Mouse (Mus musculus) neural tube, embryonic 11.5 days (tissue): ENCODE data around the gene Ankrd55. TPM values are rescaled to one million over a fixed set of nuclear protein-coding genes. Genes with fewer than 3 reads are reported as not detected.

Experiments
- ATAC-seq: fragments of 200-750 bp; cut with Nextera tagmentation; 2 replicates; pipeline ENCODE4 v1.8.0; 2017; ENCODE audit warnings: moderate number of reproducible peaks, mild to moderate bottlenecking, moderate TSS enrichment, moderate library complexity; ENCODE audit not compliant: insufficient read depth, low FRiP score, low TSS enrichment
- DNase-seq: peaks from one replicate; pipeline ENCODE4 v3.0.0-alpha.2; 2015; ENCODE audit warnings: low spot score
- H3K27ac ChIP-seq: fragments of 300-500 bp; sonication (generic); 2 replicates; pipeline ENCODE4 v1.5.1; 2014; ENCODE audit warnings: low read depth, mild to moderate bottlenecking, low read length
- H3K27me3 ChIP-seq: fragments of 300-500 bp; sonication (generic); 2 replicates; pipeline ENCODE4 v1.6.1; 2014; ENCODE audit warnings: mild to moderate bottlenecking, low read length, mixed read lengths; ENCODE audit not compliant: control insufficient read depth, insufficient read depth
- H3K36me3 ChIP-seq: fragments of 300-500 bp; sonication (generic); 2 replicates; pipeline ENCODE4 v1.6.1; 2014; ENCODE audit warnings: mild to moderate bottlenecking, low read length, moderate library complexity, mixed read lengths; ENCODE audit not compliant: control insufficient read depth, insufficient read depth
- H3K4me1 ChIP-seq: fragments of 300-500 bp; sonication (generic); 2 replicates; pipeline ENCODE4 v1.6.1; 2014; ENCODE audit warnings: low read length, mixed read lengths; ENCODE audit not compliant: control insufficient read depth, insufficient read depth
- H3K4me2 ChIP-seq: fragments of 300-500 bp; sonication (generic); 2 replicates; pipeline ENCODE4 v1.6.1; 2014; ENCODE audit warnings: low read depth, mild to moderate bottlenecking, moderate library complexity
- H3K4me3 ChIP-seq: fragments of 300-500 bp; sonication (generic); 2 replicates; pipeline ENCODE4 v1.5.1; 2014; ENCODE audit warnings: low read depth, low read length
- H3K9ac ChIP-seq: fragments of 300-500 bp; sonication (generic); 2 replicates; pipeline ENCODE4 v1.6.1; 2014; ENCODE audit warnings: mild to moderate bottlenecking, low read length
- H3K9me3 ChIP-seq: fragments of 300-500 bp; sonication (generic); 2 replicates; pipeline ENCODE4 v1.6.1; 2016; ENCODE audit warnings: low read length; ENCODE audit not compliant: control insufficient read depth
- WGBS: fragments of 180-500 bp; shearing (Covaris S2); extraction: QIAGEN DNeasy Blood & Tissue Kit; methylation state at CpG from one replicate; pipeline ENCODE4 v1.1.7; 2014; 5-methylcytosine and 5-hydroxymethylcytosine counted together
- polyA plus RNA-seq: library from polyadenylated mRNA; unstranded; fragments of >200 nt; fragmentation: Nextera tagmentation; extraction: Ambion mirVana; gene quantifications from 2 replicates; pipeline ENCODE4 v1.2.1, GENCODE M21; 2014

Ankrd55 gene
- polyA plus RNA-seq, 1 experiment from 2014 or later = 2.0 TPM

DNA sequence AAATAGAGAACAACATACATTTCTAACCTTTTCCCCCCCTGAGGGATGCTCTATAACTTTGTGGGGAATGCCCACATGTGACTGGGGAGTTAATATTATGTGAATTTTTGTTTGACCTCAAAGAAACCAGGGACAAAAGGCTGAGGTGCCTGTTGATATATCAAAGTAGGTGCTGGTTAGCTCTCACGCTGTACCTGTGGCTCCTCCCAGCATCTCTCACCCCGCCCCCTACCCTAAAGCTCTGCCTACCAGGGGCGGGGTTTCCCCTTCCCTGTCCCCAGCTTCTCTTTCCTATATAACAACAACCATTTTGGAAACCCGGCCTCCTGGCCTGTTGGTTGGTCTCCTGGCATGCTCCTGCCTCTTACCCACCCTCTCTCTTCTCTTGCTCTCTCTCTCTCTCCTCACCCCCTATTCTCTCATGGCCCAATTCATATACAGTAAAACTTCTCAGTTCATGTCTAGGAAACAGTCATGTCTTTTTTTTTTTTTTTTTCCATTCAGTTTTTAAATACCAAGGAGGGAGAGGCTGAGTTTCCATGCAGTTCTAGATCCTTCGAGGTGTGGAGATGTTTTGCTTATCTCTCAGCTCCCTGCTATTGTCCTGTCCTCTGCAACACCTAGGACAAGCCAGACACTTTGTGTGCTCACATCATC is 54.8 kb downstream of the Ankrd55 start:
- ATAC-seq (no peak), DNase-seq (no peak)
- WGBS = 61% methylated on average over 5 of the region's 5 CpGs

DNA sequence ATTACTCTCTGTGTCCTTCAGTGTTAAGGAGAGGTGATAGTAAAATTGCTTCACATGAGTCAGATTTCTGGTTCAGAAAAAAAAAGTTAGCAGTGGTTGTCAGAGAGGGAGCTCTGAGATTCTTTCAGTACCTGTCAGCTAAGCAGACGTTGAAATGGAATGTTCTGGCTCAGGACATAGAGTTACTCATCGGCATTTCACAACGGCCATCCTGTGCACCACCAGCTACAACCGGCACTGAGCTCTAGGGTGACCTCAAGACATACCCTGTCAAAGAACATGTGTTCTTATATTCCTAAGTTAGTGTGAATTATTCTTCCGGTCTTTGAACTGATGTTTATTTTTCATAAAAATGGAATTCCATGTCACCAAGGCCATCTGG is 55.4 kb downstream of the Ankrd55 start:
- Histone ChIP-seq H3K9me3 (no peaks in the 10 kb centered on the region), H3K27me3 (no peaks in the 10 kb centered on the region), H3K4me2 (no peak overlapping the region), H3K4me3 (no peak overlapping the region), H3K36me3 (no peaks in the 10 kb centered on the region), H3K9ac (no peak overlapping the region), H3K4me1 (no peaks in the 10 kb centered on the region), H3K27ac (no peak overlapping the region)
- DNase-seq (no peak), ATAC-seq (no peak)
- 90% methylated on average over 5 of the region's 5 CpGs for WGBS

More for the DNA sequence above, 54.8 kb downstream of the Ankrd55 start:
- H3K9me3 ChIP-seq = no peaks in the 10 kb centered on the region
- no peak overlapping the region for H3K27ac ChIP-seq
- H3K4me3 ChIP-seq = no peak overlapping the region
- H3K27me3 ChIP-seq = no peaks in the 10 kb centered on the region
- H3K36me3 ChIP-seq = no peaks in the 10 kb centered on the region
- H3K4me1 ChIP-seq = no peaks in the 10 kb centered on the region
- H3K9ac ChIP-seq = no peak overlapping the region
- no peak overlapping the region for H3K4me2 ChIP-seq

- no peaks in the 10 kb centered on the region for H3K27me3 ChIP-seq
- H3K36me3 ChIP-seq = no peaks in the 10 kb centered on the region
- DNase-seq (no peak), ATAC-seq (no peak)
- WGBS = 81% methylated on average over 8 of the region's 8 CpGs
- H3K27ac ChIP-seq = no peak overlapping the region
- no peak overlapping the region for H3K9ac ChIP-seq
- H3K9me3 ChIP-seq = no peaks in the 10 kb centered on the region
- H3K4me1 ChIP-seq = no peaks in the 10 kb centered on the region
- no peak overlapping the region for H3K4me3 ChIP-seq
- H3K4me2 ChIP-seq = no peak overlapping the region
Observed at GRCm38 (mm10) chr13:112344270-112344864, 56.1 kb downstream of the Ankrd55 start.

DNA sequence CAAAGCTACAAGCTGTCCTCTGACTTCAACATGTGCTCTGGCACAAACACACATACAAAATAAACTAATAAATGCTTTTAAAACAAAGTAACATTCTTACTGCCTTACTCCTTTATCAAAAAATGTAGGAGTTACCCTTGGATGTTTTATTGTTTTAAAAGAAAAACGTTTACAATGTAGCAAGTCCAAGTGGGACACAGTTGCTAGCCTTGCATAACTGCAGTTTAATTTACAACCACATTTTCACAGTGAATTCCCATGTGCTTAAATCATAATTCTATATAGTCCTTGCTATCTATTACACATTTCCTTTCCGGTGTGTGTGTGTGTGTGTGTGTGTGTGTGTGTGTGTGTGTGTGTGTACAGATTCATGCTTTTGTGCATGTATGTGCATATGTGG is 57.3 kb downstream of the Ankrd55 start:
- Histone ChIP-seq H3K27me3 (no peaks in the 10 kb centered on the region), H3K4me1 (no peaks in the 10 kb centered on the region), H3K9ac (no peak overlapping the region), H3K36me3 (no peaks in the 10 kb centered on the region), H3K27ac (no peak overlapping the region), H3K9me3 (no peaks in the 10 kb centered on the region), H3K4me2 (no peak overlapping the region), H3K4me3 (no peak overlapping the region)
- DNase-seq (no peak), ATAC-seq (no peak)
- 65% methylated on average over 2 of the region's 2 CpGs for WGBS

DNA sequence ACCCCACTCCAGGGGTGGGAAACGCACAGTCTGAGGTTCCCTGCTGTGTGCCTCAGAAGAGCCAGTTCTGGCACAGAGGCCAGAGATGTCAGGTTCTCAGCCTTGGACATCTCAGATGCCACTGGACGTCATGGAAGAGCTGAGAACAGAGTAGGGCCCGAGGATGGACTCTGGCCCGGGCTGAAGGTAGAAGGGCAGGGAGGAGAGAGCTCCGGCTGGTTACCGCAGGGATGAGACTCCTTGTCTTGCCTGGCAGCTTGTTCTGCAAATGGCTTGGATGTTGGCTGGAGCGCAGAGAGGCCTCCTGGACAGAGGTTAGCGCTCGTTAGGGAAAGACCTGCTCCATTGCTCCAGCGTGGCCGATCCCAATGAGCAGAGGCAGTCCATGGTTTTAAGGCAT is 57.8 kb downstream of the Ankrd55 start:
- Histone ChIP-seq H3K4me2 (no peak overlapping the region), H3K36me3 (no peaks in the 10 kb centered on the region), H3K27me3 (no peaks in the 10 kb centered on the region), H3K9ac (no peak overlapping the region), H3K4me1 (no peaks in the 10 kb centered on the region), H3K27ac (peak overlapping the region; percentile 4; the same call in 1 of the 2 replicates), H3K9me3 (no peaks in the 10 kb centered on the region), H3K4me3 (no peak overlapping the region)
- DNase-seq (no peak), ATAC-seq (no peak)
- WGBS = 71% methylated on average over 11 of the region's 11 CpGs

DNA sequence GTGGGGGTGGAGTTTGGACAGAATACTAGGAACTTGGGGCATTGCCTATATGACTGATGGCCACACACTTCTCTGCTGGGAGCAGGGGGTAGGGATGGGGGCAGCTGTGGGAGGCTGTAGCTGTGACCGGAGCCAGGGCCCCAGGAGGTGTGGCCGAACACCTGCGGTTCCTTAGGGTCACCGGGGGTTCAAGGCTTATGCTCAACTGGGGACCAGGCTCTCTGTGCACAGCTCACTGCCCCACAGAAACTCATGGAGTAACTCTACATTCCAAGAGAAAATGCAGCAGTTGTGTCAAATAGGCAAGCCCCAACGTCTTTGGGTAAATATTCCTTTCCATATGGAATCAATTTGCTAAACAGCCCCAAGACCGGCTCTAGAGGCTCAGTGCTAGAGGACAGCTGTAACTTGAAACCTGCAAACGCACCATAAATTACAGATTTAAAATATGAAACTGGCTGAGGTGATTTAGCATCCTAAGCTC is 58.5 kb downstream of the Ankrd55 start:
- WGBS = 35% methylated on average over 7 of the region's 7 CpGs
- Histone ChIP-seq H3K36me3 (no peaks in the 10 kb centered on the region), H3K9me3 (no peaks in the 10 kb centered on the region), H3K27me3 (no peaks in the 10 kb centered on the region), H3K27ac (no peak overlapping the region), H3K4me3 (no peak overlapping the region), H3K9ac (no peak overlapping the region), H3K4me2 (no peak overlapping the region), H3K4me1 (no peaks in the 10 kb centered on the region)
- DNase-seq = peak; percentile 22
- no peak for ATAC-seq

DNA sequence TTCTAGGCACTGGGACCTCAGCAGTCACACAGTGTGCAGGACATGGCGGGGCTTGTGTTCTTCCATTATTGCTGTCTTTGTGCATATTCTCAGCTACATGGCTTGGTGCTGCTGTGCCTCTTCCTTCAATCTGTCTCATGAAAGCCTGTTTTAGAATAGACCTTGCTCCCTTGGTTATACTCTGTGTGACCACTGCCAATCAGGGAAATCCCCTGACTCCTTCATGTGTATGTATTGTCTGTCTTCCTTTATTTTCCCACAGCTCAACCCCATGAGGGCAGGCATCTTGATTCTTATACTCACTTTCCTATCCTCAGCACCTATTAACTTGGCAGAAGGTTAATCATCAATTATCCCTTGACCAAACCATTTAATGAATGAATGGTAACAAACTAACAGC is 60.0 kb downstream of the Ankrd55 start:
- no peak for ATAC-seq
- Histone ChIP-seq H3K4me3 (no peak overlapping the region), H3K4me2 (no peak overlapping the region), H3K27ac (no peak overlapping the region), H3K27me3 (no peaks in the 10 kb centered on the region), H3K4me1 (peaks cover 2% of the 10 kb centered on the region; the same call in 1 of the 2 replicates), H3K9ac (no peak overlapping the region), H3K36me3 (no peaks in the 10 kb centered on the region), H3K9me3 (no peaks in the 10 kb centered on the region)
- 93% methylated on average over 1 of the region's 1 CpGs for WGBS
- DNase-seq = no peak

GRCm38 (mm10) chr13:112348896-112349484 is 60.7 kb downstream of the Ankrd55 start:
- no peak for ATAC-seq

GRCm38 (mm10) chr13:112349500-112349899 is 61.2 kb downstream of the Ankrd55 start:
- peaks cover 11% of the 10 kb centered on the region; the same call in 1 of the 2 replicates for H3K4me1 ChIP-seq
- 93% methylated on average over 7 of the region's 7 CpGs for WGBS

More at GRCm38 (mm10) chr13:112348896-112349484, 60.7 kb downstream of the Ankrd55 start:
- Histone ChIP-seq H3K27me3 (no peaks in the 10 kb centered on the region), H3K9ac (no peak overlapping the region), H3K27ac (no peak overlapping the region), H3K4me2 (no peak overlapping the region), H3K4me3 (no peak overlapping the region), H3K9me3 (no peaks in the 10 kb centered on the region), H3K36me3 (no peaks in the 10 kb centered on the region), H3K4me1 (peaks cover 10% of the 10 kb centered on the region; the same call in 1 of the 2 replicates)
- DNase-seq = no peak
- 95% methylated on average over 14 of the region's 14 CpGs for WGBS

More at GRCm38 (mm10) chr13:112349500-112349899, 61.2 kb downstream of the Ankrd55 start:
- Histone ChIP-seq H3K9me3 (no peaks in the 10 kb centered on the region), H3K36me3 (no peaks in the 10 kb centered on the region), H3K9ac (no peak overlapping the region), H3K27ac (no peak overlapping the region), H3K4me3 (no peak overlapping the region), H3K4me2 (no peak overlapping the region), H3K27me3 (no peaks in the 10 kb centered on the region)
- ATAC-seq = no peak
- no peak for DNase-seq
